Mouse (Mus musculus): Measurements from ENCODE around the gene Abcg8. TPM values are rescaled to one million over a fixed set of nuclear protein-coding genes. Genes with fewer than 3 reads are reported as not detected.

Gene Abcg8
- total and polyA plus RNA-seq, 2 experiments = 65.5 to 115 TPM

DNA sequence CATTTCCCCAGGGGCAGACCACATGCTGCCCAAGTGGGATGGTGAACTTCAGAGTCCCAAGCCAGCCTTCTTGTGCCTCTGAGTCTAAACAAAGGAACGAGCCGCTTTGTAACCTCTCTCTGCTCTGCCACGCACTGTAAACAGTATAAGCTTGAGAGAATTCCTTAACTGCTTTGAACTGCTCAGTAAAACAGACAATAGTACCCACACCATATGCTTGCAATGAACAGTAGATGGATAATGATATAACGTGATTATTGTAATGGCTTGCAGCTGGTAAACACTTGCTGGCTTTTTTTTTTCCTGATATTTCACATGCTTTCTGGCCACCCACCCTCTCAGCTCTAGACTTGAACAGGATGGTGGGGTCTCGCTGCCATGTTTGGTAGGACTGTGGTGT is 11.9 kb downstream of the Abcg8 start:
- Histone ChIP-seq H3K4me1 (ENCODE audit: control insufficient read depth, insufficient read depth, low read length) (peaks cover 29% of the 10 kb centered on the region), H3K4me3 (ENCODE audit: insufficient read depth, low read depth, low read length) (no peak overlapping the region), H3K27me3 (ENCODE audit: control insufficient read depth, insufficient read depth, low read length) (no peaks in the 10 kb centered on the region), H3K36me3 (ENCODE audit: control insufficient read depth, insufficient read depth, low read length) (peaks cover 18% of the 10 kb centered on the region; the same call in 1 of the 2 replicates), H3K27ac (replicated peaks; ENCODE audit: insufficient read depth, low read depth, low read length) (no peak overlapping the region), H3K9ac (ENCODE audit: low read depth, low read length) (no peak overlapping the region), H3K79me2 (ENCODE audit: control insufficient read depth, insufficient read depth, low read length) (peaks cover 4% of the 10 kb centered on the region; the same call in 1 of the 2 replicates)
- no peak for DNase-seq (ENCODE audit: extremely low read depth, low read depth, low spot score)
- TF ChIP-seq POLR2A (IDR thresholded peaks at IDR 0.05; ENCODE audit: extremely low read depth, insufficient read depth, low read length) = no peak
- TF ChIP-seq CTCF (IDR thresholded peaks at IDR 0.05; ENCODE audit: low read depth, low read length) = no peak
- 77% methylated on average over 5 of the region's 5 CpGs for WGBS

DNA sequence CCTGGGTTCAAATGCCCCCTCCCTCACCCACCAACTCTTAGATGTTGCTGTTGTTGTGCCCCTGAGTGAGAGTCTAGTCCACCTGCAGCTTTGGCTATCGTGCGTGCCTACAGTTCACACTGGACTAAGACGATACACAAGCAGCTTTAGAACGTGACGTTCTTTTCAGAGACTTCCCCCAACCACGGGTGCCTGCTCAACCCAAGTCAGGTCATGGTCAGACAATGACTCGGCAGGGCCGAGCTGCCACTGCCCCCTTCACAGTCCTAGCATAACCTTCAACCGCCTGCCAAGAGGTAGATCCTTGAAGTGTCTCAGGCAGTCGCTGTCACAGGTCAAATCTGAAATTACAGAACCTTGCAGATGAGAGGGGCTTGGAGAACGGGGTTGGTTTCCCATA is 12.7 kb downstream of the Abcg8 start:
- Histone ChIP-seq H3K36me3 (ENCODE audit: control insufficient read depth, insufficient read depth, low read length) (peaks cover 18% of the 10 kb centered on the region; the same call in 1 of the 2 replicates), H3K4me3 (ENCODE audit: insufficient read depth, low read depth, low read length) (no peak overlapping the region), H3K27ac (replicated peaks; ENCODE audit: insufficient read depth, low read depth, low read length) (peak overlapping the region; percentile 93), H3K27me3 (ENCODE audit: control insufficient read depth, insufficient read depth, low read length) (no peaks in the 10 kb centered on the region), H3K9ac (ENCODE audit: low read depth, low read length) (peak overlapping the region; percentile 37; the same call in 1 of the 2 replicates), H3K79me2 (ENCODE audit: control insufficient read depth, insufficient read depth, low read length) (peaks cover 4% of the 10 kb centered on the region; the same call in 1 of the 2 replicates), H3K4me1 (ENCODE audit: control insufficient read depth, insufficient read depth, low read length) (peaks cover 34% of the 10 kb centered on the region)
- DNase-seq (ENCODE audit: extremely low read depth, low read depth, low spot score) = peak; percentile 79
- 18% methylated on average over 11 of the region's 11 CpGs for WGBS
- TF ChIP-seq CTCF (IDR thresholded peaks at IDR 0.05; ENCODE audit: low read depth, low read length) (no peak), POLR2A (IDR thresholded peaks at IDR 0.05; ENCODE audit: extremely low read depth, insufficient read depth, low read length) (no peak)

DNA sequence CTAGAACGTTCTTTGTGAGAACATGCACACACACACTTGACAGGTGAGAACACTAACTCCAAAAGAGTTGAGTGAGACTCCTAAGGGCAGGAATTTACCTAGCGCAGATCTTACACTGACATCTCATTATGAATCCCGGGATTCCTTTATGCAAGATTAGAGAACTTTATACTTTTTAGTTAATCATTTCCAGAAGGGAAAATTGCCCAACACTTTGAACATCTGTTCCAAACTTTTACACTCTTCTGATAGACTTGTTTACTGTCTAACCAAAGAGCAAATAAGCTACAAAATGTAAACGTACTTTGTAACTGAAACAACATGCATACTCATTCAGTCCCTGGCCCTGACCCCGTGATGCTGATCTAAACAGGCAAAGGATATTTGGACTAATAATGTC is 13.2 kb downstream of the Abcg8 start:
- DNase-seq (ENCODE audit: extremely low read depth, low read depth, low spot score) = peak; percentile 99
- peaks cover 34% of the 10 kb centered on the region for H3K4me1 ChIP-seq (ENCODE audit: control insufficient read depth, insufficient read depth, low read length)
- no peaks in the 10 kb centered on the region for H3K27me3 ChIP-seq (ENCODE audit: control insufficient read depth, insufficient read depth, low read length)
- peak overlapping the region; percentile 99 for H3K27ac ChIP-seq (replicated peaks; ENCODE audit: insufficient read depth, low read depth, low read length)
- peaks cover under 1% of the 10 kb centered on the region; the same call in 1 of the 2 replicates for H3K79me2 ChIP-seq (ENCODE audit: control insufficient read depth, insufficient read depth, low read length)
- H3K36me3 ChIP-seq (ENCODE audit: control insufficient read depth, insufficient read depth, low read length) = peaks cover 18% of the 10 kb centered on the region; the same call in 1 of the 2 replicates
- H3K9ac ChIP-seq (ENCODE audit: low read depth, low read length) = peak overlapping the region; percentile 48; the same call in 1 of the 2 replicates
- 16% methylated on average over 5 of the region's 5 CpGs for WGBS
- no peak for TF ChIP-seq CTCF (IDR thresholded peaks at IDR 0.05; ENCODE audit: low read depth, low read length)
- no peak for TF ChIP-seq POLR2A (IDR thresholded peaks at IDR 0.05; ENCODE audit: extremely low read depth, insufficient read depth, low read length)
- H3K4me3 ChIP-seq (ENCODE audit: insufficient read depth, low read depth, low read length) = no peak overlapping the region

DNA sequence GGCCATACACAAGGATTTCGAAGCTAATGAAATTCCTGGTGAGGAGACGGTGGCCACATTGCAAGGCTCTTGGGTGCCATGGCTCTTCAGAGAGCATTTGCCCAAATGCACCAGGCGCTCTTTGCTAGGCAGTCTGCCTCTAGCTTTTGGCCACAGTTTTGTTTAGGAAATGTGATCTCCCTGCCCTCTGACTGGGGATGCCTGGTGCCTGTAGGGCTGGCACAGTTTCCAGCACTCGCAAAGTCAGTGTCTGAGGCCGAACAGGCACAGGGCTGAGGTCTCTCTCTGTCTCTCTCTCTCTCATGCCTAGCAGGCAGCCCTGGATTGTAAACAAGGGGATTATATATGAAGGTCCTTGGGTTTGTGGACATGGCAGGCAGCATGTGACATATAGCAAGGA is 14.0 kb downstream of the Abcg8 start:
- H3K4me3 ChIP-seq (ENCODE audit: insufficient read depth, low read depth, low read length) = no peak overlapping the region
- DNase-seq (ENCODE audit: extremely low read depth, low read depth, low spot score) = peak; percentile 93
- WGBS = 28% methylated on average over 5 of the region's 5 CpGs
- peaks cover 28% of the 10 kb centered on the region for H3K4me1 ChIP-seq (ENCODE audit: control insufficient read depth, insufficient read depth, low read length)
- H3K9ac ChIP-seq (ENCODE audit: low read depth, low read length) = peak overlapping the region; percentile 49
- TF ChIP-seq POLR2A (IDR thresholded peaks at IDR 0.05; ENCODE audit: extremely low read depth, insufficient read depth, low read length) = no peak
- TF ChIP-seq CTCF (IDR thresholded peaks at IDR 0.05; ENCODE audit: low read depth, low read length) = no peak
- H3K36me3 ChIP-seq (ENCODE audit: control insufficient read depth, insufficient read depth, low read length) = peaks cover 20% of the 10 kb centered on the region; the same call in 1 of the 2 replicates
- peak overlapping the region; percentile 66 for H3K27ac ChIP-seq (replicated peaks; ENCODE audit: insufficient read depth, low read depth, low read length)
- H3K79me2 ChIP-seq (ENCODE audit: control insufficient read depth, insufficient read depth, low read length) = no peaks in the 10 kb centered on the region
- no peaks in the 10 kb centered on the region for H3K27me3 ChIP-seq (ENCODE audit: control insufficient read depth, insufficient read depth, low read length)

DNA sequence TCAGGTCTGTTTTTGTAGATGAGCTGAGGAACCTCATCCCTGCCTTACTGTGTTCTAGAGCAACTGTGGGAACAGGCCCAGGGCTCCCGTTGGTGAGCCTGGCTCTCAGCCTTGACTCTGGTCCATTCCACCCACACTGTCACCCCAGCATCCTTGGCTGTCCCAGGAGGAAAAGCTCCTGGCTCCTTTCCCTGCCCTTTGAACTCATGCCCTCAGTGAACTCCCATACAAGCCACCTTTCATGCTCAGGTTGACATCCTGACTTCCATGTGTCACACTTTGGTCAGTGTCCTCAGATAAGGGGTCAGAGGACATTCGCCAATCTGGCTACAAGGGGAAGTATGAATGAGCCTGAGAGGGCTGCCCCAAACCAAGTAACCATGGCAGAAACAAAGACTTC is 17.6 kb downstream of the Abcg8 start:
- Histone ChIP-seq H3K27ac (replicated peaks; ENCODE audit: insufficient read depth, low read depth, low read length) (peak overlapping the region; percentile 57), H3K36me3 (ENCODE audit: control insufficient read depth, insufficient read depth, low read length) (peaks cover 10% of the 10 kb centered on the region; the same call in 1 of the 2 replicates), H3K4me3 (ENCODE audit: insufficient read depth, low read depth, low read length) (no peak overlapping the region), H3K27me3 (ENCODE audit: control insufficient read depth, insufficient read depth, low read length) (no peaks in the 10 kb centered on the region), H3K79me2 (ENCODE audit: control insufficient read depth, insufficient read depth, low read length) (no peaks in the 10 kb centered on the region), H3K9ac (ENCODE audit: low read depth, low read length) (0 out of 2 replicates have a peak overlapping the region, but pooled peaks have one; percentile 34), H3K4me1 (ENCODE audit: control insufficient read depth, insufficient read depth, low read length) (peaks cover 22% of the 10 kb centered on the region)
- no peak for TF ChIP-seq CTCF (IDR thresholded peaks at IDR 0.05; ENCODE audit: low read depth, low read length)
- TF ChIP-seq POLR2A (IDR thresholded peaks at IDR 0.05; ENCODE audit: extremely low read depth, insufficient read depth, low read length) = no peak
- peak; percentile 100 for DNase-seq (ENCODE audit: extremely low read depth, low read depth, low spot score)
- WGBS = 8% methylated on average over 2 of the region's 2 CpGs

DNA sequence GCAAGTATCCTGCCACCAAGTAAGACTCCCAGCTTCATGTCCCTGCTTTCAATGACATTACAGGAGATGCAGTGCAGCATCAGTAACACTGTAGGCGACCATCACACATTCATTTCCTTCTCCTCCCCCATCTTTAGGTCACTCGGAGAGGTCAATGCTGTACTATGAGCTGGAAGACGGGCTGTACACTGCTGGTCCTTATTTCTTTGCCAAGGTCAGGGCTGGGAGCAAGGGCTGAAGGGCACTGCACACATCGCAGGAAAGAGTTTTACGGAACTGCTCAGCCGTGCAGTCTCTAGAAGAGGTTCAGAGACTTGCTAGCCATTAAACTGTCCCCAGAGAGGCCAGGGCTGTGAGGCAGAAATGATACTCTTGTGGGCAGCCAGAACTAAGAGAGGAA is 20.4 kb downstream of the Abcg8 start:
- Histone ChIP-seq H3K79me2 (ENCODE audit: control insufficient read depth, insufficient read depth, low read length) (no peaks in the 10 kb centered on the region), H3K36me3 (ENCODE audit: control insufficient read depth, insufficient read depth, low read length) (peaks cover 14% of the 10 kb centered on the region; the same call in 1 of the 2 replicates), H3K4me1 (ENCODE audit: control insufficient read depth, insufficient read depth, low read length) (peaks cover 11% of the 10 kb centered on the region), H3K4me3 (ENCODE audit: insufficient read depth, low read depth, low read length) (no peak overlapping the region), H3K27me3 (ENCODE audit: control insufficient read depth, insufficient read depth, low read length) (no peaks in the 10 kb centered on the region), H3K27ac (replicated peaks; ENCODE audit: insufficient read depth, low read depth, low read length) (no peak overlapping the region), H3K9ac (ENCODE audit: low read depth, low read length) (no peak overlapping the region)
- TF ChIP-seq CTCF (IDR thresholded peaks at IDR 0.05; ENCODE audit: low read depth, low read length) (no peak), POLR2A (IDR thresholded peaks at IDR 0.05; ENCODE audit: extremely low read depth, insufficient read depth, low read length) (no peak)
- 51% methylated on average over 6 of the region's 6 CpGs for WGBS
- DNase-seq (ENCODE audit: extremely low read depth, low read depth, low spot score) = no peak

Measured in liver, adult 2 months (tissue).